Mouse (Mus musculus): ENCODE measurements around the gene Anks3.

DNA sequence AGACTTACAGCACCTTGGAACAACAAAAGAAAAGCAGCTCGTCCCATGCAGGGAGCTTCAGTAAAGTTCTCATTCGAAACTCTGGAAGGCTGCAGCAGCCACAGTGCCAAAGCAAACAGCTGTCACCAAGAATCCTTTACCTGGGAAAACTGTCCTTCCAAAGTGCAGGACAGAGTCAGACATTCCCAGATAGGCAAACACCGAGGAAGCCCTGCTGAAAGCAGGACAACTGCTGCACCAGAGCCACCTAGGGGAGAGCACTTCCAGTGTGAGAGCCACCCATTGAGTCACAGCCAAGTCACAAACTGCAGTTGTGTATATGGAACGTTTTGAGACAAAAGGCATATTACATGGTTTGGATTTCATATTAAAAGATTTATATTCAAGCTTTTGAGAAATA lies 18.6 kb downstream of the Anks3 start:
- TF ChIP-seq EP300 (IDR thresholded peaks at IDR 0.05) (no peak), CTCF (IDR thresholded peaks at IDR 0.05) (no peak)
